Mouse (Mus musculus): ENCODE data around the gene Klra10. TPM values are rescaled to one million over a fixed set of nuclear protein-coding genes. Genes with fewer than 3 reads are reported as not detected.
"Not testable (repeated sequence)": the region's sequence is repeated elsewhere in the genome, so short reads cannot be mapped to it uniquely, and the experiment has no call there.

Gene Klra10
- polyA plus RNA-seq (2012; rRNA removed) = not detected in 2 replicates

GRCm38 (mm10) chr6:130281828-130282227, at the start of gene Klra10:
TSS of gene Klra10 (minus strand) at chr6:130281928.
- not testable (repeated sequence) for DNase-seq (ENCODE audit: low read depth in 1 of 2, low spot score in 2 of 2); H3K27ac ChIP-seq (ENCODE audit: insufficient read depth, low read length); H3K4me3 ChIP-seq (ENCODE audit: extremely low read depth, insufficient read depth, insufficient read length); H3K4me1 ChIP-seq (ENCODE audit: control insufficient read depth, insufficient read depth, insufficient read length); H3K27me3 ChIP-seq (ENCODE audit: control insufficient read depth, insufficient read depth, low read length); H3K36me3 ChIP-seq (ENCODE audit: control insufficient read depth, insufficient read depth, low read length)
- WGBS = 82% methylated on average over 1 of the region's 1 CpGs

DNA sequence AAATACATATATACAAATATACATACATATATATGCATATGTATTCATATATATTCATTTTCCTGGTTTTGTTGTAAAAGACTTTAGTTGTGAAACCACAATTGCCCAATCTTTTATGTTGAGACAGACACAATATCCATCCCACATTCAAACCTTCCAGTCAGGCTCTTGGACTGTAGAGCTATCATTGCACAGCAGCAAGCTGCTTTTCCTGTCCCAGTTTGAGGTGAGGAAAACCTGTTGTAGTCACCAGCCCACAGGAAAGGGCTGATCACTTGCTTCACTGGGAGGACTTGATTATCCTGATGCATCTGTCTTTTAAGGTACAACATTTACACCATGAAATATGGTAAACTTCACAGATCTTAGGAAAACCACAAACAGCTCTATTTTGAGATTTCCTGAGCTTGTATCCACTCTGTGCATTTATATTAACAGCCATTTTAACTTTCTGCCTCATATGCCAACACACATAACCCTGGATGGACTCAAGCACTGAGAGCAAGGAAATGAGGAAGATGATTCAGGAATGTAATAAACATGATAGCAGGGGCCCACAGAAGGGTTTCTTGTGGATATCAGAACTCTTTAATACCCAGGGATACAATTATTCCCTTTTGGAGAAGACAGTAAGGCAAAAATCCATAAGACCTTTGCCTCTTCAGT, 6.4 kb upstream of the Klra10 start:
- Histone ChIP-seq H3K4me1 (ENCODE audit: control insufficient read depth, insufficient read depth, insufficient read length) (no peaks in the 10 kb centered on the region; the same call in 1 of the 2 replicates), H3K27ac (ENCODE audit: insufficient read depth, low read length) (no peak overlapping the region), H3K4me3 (ENCODE audit: extremely low read depth, insufficient read depth, insufficient read length) (no peak overlapping the region), H3K27me3 (ENCODE audit: control insufficient read depth, insufficient read depth, low read length) (no peaks in the 10 kb centered on the region), H3K36me3 (ENCODE audit: control insufficient read depth, insufficient read depth, low read length) (no peaks in the 10 kb centered on the region)
- no peak for DNase-seq (ENCODE audit: low read depth in 1 of 2, low spot score in 2 of 2)
- TF ChIP-seq POLR2A (IDR thresholded peaks at IDR 0.05; ENCODE audit: low read depth, low read length) (no peak), CTCF (IDR thresholded peaks at IDR 0.05; ENCODE audit: extremely low read depth, insufficient read depth, insufficient read length, insufficient replicate concordance) (no peak)

- Histone ChIP-seq H3K27me3 (ENCODE audit: control insufficient read depth, insufficient read depth, low read length) (no peaks in the 10 kb centered on the region), H3K4me1 (ENCODE audit: control insufficient read depth, insufficient read depth, insufficient read length) (no peaks in the 10 kb centered on the region; the same call in 1 of the 2 replicates), H3K36me3 (ENCODE audit: control insufficient read depth, insufficient read depth, low read length) (no peaks in the 10 kb centered on the region), H3K4me3 (ENCODE audit: extremely low read depth, insufficient read depth, insufficient read length) (no peak overlapping the region), H3K27ac (ENCODE audit: insufficient read depth, low read length) (no peak overlapping the region)
- no peak for DNase-seq (ENCODE audit: low read depth in 1 of 2, low spot score in 2 of 2)
- TF ChIP-seq POLR2A (IDR thresholded peaks at IDR 0.05; ENCODE audit: low read depth, low read length) = no peak
- TF ChIP-seq CTCF (IDR thresholded peaks at IDR 0.05; ENCODE audit: extremely low read depth, insufficient read depth, insufficient read length, insufficient replicate concordance) = no peak
- 33% methylated on average over 2 of the region's 2 CpGs for WGBS
These were observed 26.4 kb downstream of the Klra10 start for GRCm38 (mm10) chr6:130255326-130255725.

GRCm38 (mm10) chr6:130237536-130237935, 44.2 kb downstream of the Klra10 start:
- no peak overlapping the region for H3K4me3 ChIP-seq (ENCODE audit: extremely low read depth, insufficient read depth, insufficient read length)
- DNase-seq (ENCODE audit: low read depth in 1 of 2, low spot score in 2 of 2) = no peak
- TF ChIP-seq POLR2A (IDR thresholded peaks at IDR 0.05; ENCODE audit: low read depth, low read length) = no peak
- TF ChIP-seq CTCF (IDR thresholded peaks at IDR 0.05; ENCODE audit: extremely low read depth, insufficient read depth, insufficient read length, insufficient replicate concordance) = no peak
- no peak overlapping the region for H3K27ac ChIP-seq (ENCODE audit: insufficient read depth, low read length)
- H3K27me3 ChIP-seq (ENCODE audit: control insufficient read depth, insufficient read depth, low read length) = no peaks in the 10 kb centered on the region
- H3K4me1 ChIP-seq (ENCODE audit: control insufficient read depth, insufficient read depth, insufficient read length) = peaks cover 5% of the 10 kb centered on the region
- 37% methylated on average over 2 of the region's 2 CpGs for WGBS
- no peaks in the 10 kb centered on the region for H3K36me3 ChIP-seq (ENCODE audit: control insufficient read depth, insufficient read depth, low read length)

GRCm38 (mm10) chr6:130236635-130237034, 45.1 kb downstream of the Klra10 start:
- Histone ChIP-seq H3K4me3 (ENCODE audit: extremely low read depth, insufficient read depth, insufficient read length) (no peak overlapping the region), H3K36me3 (ENCODE audit: control insufficient read depth, insufficient read depth, low read length) (no peaks in the 10 kb centered on the region), H3K27me3 (ENCODE audit: control insufficient read depth, insufficient read depth, low read length) (no peaks in the 10 kb centered on the region), H3K4me1 (ENCODE audit: control insufficient read depth, insufficient read depth, insufficient read length) (peaks cover 5% of the 10 kb centered on the region), H3K27ac (ENCODE audit: insufficient read depth, low read length) (no peak overlapping the region)
- TF ChIP-seq CTCF (IDR thresholded peaks at IDR 0.05; ENCODE audit: extremely low read depth, insufficient read depth, insufficient read length, insufficient replicate concordance) (no peak), POLR2A (IDR thresholded peaks at IDR 0.05; ENCODE audit: low read depth, low read length) (no peak)
- WGBS = 68% methylated on average over 1 of the region's 1 CpGs
- no peak for DNase-seq (ENCODE audit: low read depth in 1 of 2, low spot score in 2 of 2)

- no peaks in the 10 kb centered on the region for H3K27me3 ChIP-seq (ENCODE audit: control insufficient read depth, insufficient read depth, low read length)
- H3K27ac ChIP-seq (ENCODE audit: insufficient read depth, low read length) = no peak within 1 kb of the TSS
- no peak for TF ChIP-seq CTCF (IDR thresholded peaks at IDR 0.05; ENCODE audit: extremely low read depth, insufficient read depth, insufficient read length, insufficient replicate concordance)
These were observed 48.5 kb downstream of the Klra10 start, which contains the start of gene Klra7 for GRCm38 (mm10) chr6:130233222-130233621. TSS of gene Klra7 (minus strand) at chr6:130233322.

More at GRCm38 (mm10) chr6:130233222-130233621, 48.5 kb downstream of the Klra10 start, which contains the start of gene Klra7:
- Histone ChIP-seq H3K4me3 (ENCODE audit: extremely low read depth, insufficient read depth, insufficient read length) (no peak within 1 kb of the TSS), H3K36me3 (ENCODE audit: control insufficient read depth, insufficient read depth, low read length) (no peaks in the 10 kb centered on the region), H3K4me1 (ENCODE audit: control insufficient read depth, insufficient read depth, insufficient read length) (peaks cover 4% of the 10 kb centered on the region)
- no peak for DNase-seq (ENCODE audit: low read depth in 1 of 2, low spot score in 2 of 2)

Other genes starting within 250 kb of the Klra10 start
- 0.34 and 0.39 TPM in 2 replicates for gene Klra4, start 214.7 kb downstream of the Klra10 start, polyA plus RNA-seq (2012; rRNA removed)
- gene Klra8, start 152.0 kb downstream of the Klra10 start, polyA plus RNA-seq (2012; rRNA removed) = 0.26 and 0.47 TPM in 2 replicates
- 0.23 and 0.33 TPM in 2 replicates for gene Klra9, start 88.8 kb downstream of the Klra10 start, polyA plus RNA-seq (2012; rRNA removed)
- 0.47 and 0.52 TPM in 2 replicates for gene Klra7, start 48.6 kb downstream of the Klra10 start, polyA plus RNA-seq (2012; rRNA removed)
- gene Klra3, start 55.6 kb upstream of the Klra10 start, polyA plus RNA-seq (2012; rRNA removed) = 0.11 TPM in 1 of 2 replicates, not detected in the other
- 0.05 and 0.07 TPM in 2 replicates for gene Klra1, start 104.9 kb upstream of the Klra10 start, polyA plus RNA-seq (2012; rRNA removed)

Data from spleen, adult 2 months (tissue).